Mouse (Mus musculus) olfactory bulb, adult 2 months (tissue): ENCODE results near the gene Siglecg.

Experiments
- CTCF ChIP-seq: fragments of 200-500 bp; IDR thresholded peaks from 2 replicates; pipeline ENCODE4 v1.5.1; 2012; ENCODE audit warnings: low read depth, mild to moderate bottlenecking, low read length, moderate library complexity; ENCODE audit not compliant: insufficient read depth
- POLR2A ChIP-seq: fragments of 200-500 bp; IDR thresholded peaks from 2 replicates; pipeline ENCODE4 v1.6.1; 2012; ENCODE audit warnings: mild to moderate bottlenecking, low read depth, low read length, moderate library complexity; ENCODE audit not compliant: insufficient read depth

- no peak for TF ChIP-seq POLR2A
- TF ChIP-seq CTCF, result no peak
These were observed 16.1 kb downstream of the Siglecg start for GRCm38 (mm10) chr7:43423991-43424625.
